Mouse (Mus musculus): ENCODE data around the gene Nr6a1.
A peak's percentile ranks its signal among the peaks of the same experiment; 100 is the strongest.

GRCm38 (mm10) chr2:38944460-38945161, 17.1 kb upstream of the Nr6a1 start:
- 0 out of 2 replicates have a peak, but pooled peaks have one; percentile 10 for TF ChIP-seq CTCF (IDR thresholded peaks at IDR 0.05; ENCODE audit: low read depth)
- no peak for TF ChIP-seq EP300 (IDR thresholded peaks at IDR 0.05; ENCODE audit: low read depth)
